Mouse (Mus musculus): ENCODE results near the gene Pigg.

DNA sequence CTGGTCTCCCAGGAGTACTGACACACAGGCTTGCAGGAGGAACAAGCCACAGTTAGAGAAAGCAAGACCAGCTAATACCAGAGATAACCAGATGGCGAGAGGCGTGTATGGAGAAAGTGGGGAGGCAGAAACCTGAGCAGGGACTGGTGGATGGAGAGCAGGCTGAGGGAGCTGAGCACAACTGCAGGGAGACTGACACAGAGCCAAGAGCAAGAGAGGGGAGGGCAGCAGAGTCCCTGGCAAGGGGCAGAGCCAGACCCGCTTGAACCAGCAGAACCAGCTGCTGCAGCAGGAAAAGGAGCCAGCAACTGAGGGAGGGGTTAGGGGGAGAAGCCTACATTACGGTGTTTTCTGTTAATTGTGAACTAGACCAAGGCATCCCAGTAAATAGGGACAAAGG, 49.7 kb upstream of the Pigg start:
- TF ChIP-seq CTCF (IDR thresholded peaks at IDR 0.05) (no peak), EP300 (IDR thresholded peaks at IDR 0.05) (no peak)

All from lung, postnatal 0 days (tissue).